Mouse (Mus musculus): ENCODE data around the gene Pklr. TPM values are rescaled to one million over a fixed set of nuclear protein-coding genes. Genes with fewer than 3 reads are reported as not detected.

Pklr gene
- polyA plus RNA-seq, 1 experiment from 2014 or later, result 91.8 TPM

DNA sequence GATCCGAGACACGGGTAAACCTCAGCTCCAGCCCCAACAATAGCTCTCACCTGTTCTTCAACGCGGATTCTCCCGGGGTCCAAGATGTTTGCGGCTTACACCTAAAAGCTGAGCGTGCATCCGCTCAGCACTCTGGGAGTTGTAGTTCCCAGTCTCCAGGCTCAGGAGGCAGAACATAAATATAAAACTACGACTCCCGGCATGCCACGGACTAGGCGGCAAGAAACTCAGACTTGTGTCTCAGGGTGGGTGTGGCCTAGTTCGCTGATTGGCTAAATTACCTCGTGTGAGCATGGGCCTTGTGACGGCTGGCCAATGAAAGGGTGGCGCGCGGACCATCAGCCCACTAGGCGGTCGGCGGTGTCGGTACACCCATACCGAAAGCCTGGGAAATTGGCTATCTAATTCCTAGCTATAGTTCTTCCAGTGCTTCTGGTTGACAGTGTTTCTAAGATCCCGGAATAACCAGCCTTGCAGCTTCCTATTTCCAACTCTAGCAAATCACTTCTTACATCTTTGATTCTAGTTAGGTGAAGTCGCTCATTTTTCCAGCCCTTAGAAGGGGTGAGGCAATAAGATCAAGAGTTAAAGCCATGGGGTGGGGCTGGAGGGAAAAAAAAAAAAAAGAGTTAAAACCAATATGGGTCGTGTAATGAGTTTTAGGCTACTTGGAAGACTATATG is 34.0 kb upstream of the Pklr start, which contains the start of gene Fdps:
TSS of gene Fdps (minus strand) at position 148 of the 683 bp plus-strand sequence.
- Histone ChIP-seq H3K27me3 (replicated peaks; ENCODE audit: control insufficient read depth, insufficient read depth, low read length) (no peaks in the 10 kb centered on the region), H3K27ac (ENCODE audit: low read depth, low read length) (peak within 1 kb of the TSS; percentile 47), H3K36me3 (ENCODE audit: control insufficient read depth, insufficient read depth) (peaks cover 18% of the 10 kb centered on the region), H3K4me1 (replicated peaks; ENCODE audit: control insufficient read depth, insufficient read depth, low read length) (peaks cover 10% of the 10 kb centered on the region; the same call in 1 of the 2 replicates), H3K4me2 (replicated peaks; ENCODE audit: low read depth) (peak within 1 kb of the TSS; percentile 82), H3K9me3 (ENCODE audit: control insufficient read depth) (no peaks in the 10 kb centered on the region), H3K4me3 (ENCODE audit: low read depth, low read length) (peak within 1 kb of the TSS; percentile 64), H3K9ac (ENCODE audit: low read depth, low read length) (peak within 1 kb of the TSS; percentile 31; the same call in 1 of the 2 replicates)
- ATAC-seq, result peak; percentile 97
- under 1% methylated on average over 26 of the region's 26 CpGs for WGBS
- TF ChIP-seq CTCF (IDR thresholded peaks at IDR 0.05; ENCODE audit: low read depth), result peak; percentile 40; the same call in 1 of the 2 replicates

DNA sequence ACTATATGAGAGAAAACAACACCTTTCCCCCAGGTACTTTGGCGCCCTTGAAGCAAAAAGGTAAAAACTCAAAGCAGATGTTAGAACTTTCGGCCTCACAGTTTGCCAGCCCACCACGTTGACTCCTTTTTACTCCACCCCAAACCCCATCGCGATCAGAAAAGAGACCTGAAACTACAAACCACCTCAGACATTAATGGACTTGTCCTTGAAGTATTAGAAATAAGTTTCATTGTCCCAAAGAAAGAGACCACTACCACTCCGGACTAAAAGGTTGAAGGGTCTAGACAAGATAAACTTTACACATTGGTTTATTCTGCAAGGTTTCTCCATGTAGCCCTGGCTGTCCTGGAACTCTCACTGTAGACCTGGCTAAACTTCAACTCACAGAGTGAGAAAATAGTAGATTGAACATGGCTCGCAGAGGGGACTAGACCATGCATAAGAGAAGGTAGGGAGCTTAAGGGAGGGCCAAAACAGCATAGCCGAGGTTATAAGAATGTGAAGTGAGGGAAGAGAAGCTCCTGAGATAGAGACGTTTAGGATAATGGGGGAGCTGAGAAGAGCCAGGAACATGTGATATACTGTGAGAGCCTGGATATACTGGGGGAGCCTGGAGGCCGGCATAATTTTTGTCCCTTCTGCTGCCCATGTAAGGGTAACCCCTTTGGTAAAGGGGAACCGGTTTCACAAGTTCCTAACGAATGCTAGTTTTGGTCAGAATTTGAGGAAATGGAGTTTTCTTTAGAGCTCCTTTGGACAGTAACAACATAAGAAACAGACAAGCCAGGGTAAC is 33.2 kb upstream of the Pklr start:
- no peak for TF ChIP-seq CTCF (IDR thresholded peaks at IDR 0.05; ENCODE audit: low read depth)
- peaks cover 10% of the 10 kb centered on the region; the same call in 1 of the 2 replicates for H3K4me1 ChIP-seq (replicated peaks; ENCODE audit: control insufficient read depth, insufficient read depth, low read length)
- H3K36me3 ChIP-seq (ENCODE audit: control insufficient read depth, insufficient read depth), result peaks cover 11% of the 10 kb centered on the region
- 54% methylated on average over 12 of the region's 12 CpGs for WGBS
- H3K27ac ChIP-seq (ENCODE audit: low read depth, low read length), result peak overlapping the region; percentile 47
- no peaks in the 10 kb centered on the region for H3K9me3 ChIP-seq (ENCODE audit: control insufficient read depth)
- peak overlapping the region; percentile 54 for H3K4me2 ChIP-seq (replicated peaks; ENCODE audit: low read depth)
- no peak for ATAC-seq
- no peak overlapping the region for H3K9ac ChIP-seq (ENCODE audit: low read depth, low read length)
- no peaks in the 10 kb centered on the region for H3K27me3 ChIP-seq (replicated peaks; ENCODE audit: control insufficient read depth, insufficient read depth, low read length)
- peak overlapping the region; percentile 64; the same call in 1 of the 2 replicates for H3K4me3 ChIP-seq (ENCODE audit: low read depth, low read length)

DNA sequence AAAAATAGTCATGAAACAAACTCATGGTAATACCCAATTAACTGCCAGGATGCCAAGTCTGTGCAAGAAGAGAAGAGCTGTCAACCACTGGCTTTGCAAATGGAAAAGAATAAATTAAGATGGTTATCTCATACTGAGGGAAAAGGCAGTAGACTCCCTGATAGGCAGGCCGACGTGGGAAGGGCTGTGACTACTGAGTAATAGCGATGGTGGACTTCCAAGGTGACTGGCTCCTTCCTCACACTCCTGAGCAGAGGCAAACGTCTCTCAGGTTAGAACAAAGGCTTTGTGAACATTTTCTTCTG is 32.7 kb upstream of the Pklr start:
- ATAC-seq, result no peak
- Histone ChIP-seq H3K27ac (ENCODE audit: low read depth, low read length) (no peak overlapping the region), H3K9me3 (ENCODE audit: control insufficient read depth) (no peaks in the 10 kb centered on the region), H3K27me3 (replicated peaks; ENCODE audit: control insufficient read depth, insufficient read depth, low read length) (no peaks in the 10 kb centered on the region), H3K4me1 (replicated peaks; ENCODE audit: control insufficient read depth, insufficient read depth, low read length) (peaks cover 10% of the 10 kb centered on the region; the same call in 1 of the 2 replicates), H3K9ac (ENCODE audit: low read depth, low read length) (no peak overlapping the region), H3K4me2 (replicated peaks; ENCODE audit: low read depth) (no peak overlapping the region), H3K4me3 (ENCODE audit: low read depth, low read length) (no peak overlapping the region), H3K36me3 (ENCODE audit: control insufficient read depth, insufficient read depth) (peaks cover 6% of the 10 kb centered on the region)
- WGBS, result 39% methylated on average over 4 of the region's 4 CpGs
- TF ChIP-seq CTCF (IDR thresholded peaks at IDR 0.05; ENCODE audit: low read depth), result no peak

DNA sequence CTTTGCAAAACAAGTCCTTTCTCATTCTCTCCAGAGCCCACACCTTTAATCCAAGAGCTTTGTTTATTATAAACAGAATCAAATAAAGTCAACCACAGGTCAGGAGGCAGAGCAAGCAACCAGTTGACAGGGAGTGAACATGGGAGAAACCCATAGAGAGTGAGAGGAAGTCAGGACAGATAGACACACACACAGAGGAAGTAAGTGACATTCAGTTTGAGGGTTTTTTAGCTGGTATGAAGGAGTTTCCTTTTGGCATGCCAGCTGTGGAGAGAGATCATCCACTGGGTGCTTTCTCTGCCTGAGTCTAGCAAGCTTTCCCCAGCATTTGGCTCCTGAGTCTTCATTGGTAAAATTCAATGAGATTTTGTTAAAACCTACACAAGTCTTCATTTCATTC is 29.1 kb upstream of the Pklr start:
- Histone ChIP-seq H3K36me3 (ENCODE audit: control insufficient read depth, insufficient read depth) (no peaks in the 10 kb centered on the region), H3K4me1 (replicated peaks; ENCODE audit: control insufficient read depth, insufficient read depth, low read length) (peaks cover 8% of the 10 kb centered on the region; the same call in 1 of the 2 replicates), H3K27me3 (replicated peaks; ENCODE audit: control insufficient read depth, insufficient read depth, low read length) (no peaks in the 10 kb centered on the region), H3K4me2 (replicated peaks; ENCODE audit: low read depth) (no peak overlapping the region), H3K27ac (ENCODE audit: low read depth, low read length) (no peak overlapping the region), H3K9ac (ENCODE audit: low read depth, low read length) (no peak overlapping the region), H3K4me3 (ENCODE audit: low read depth, low read length) (no peak overlapping the region), H3K9me3 (ENCODE audit: control insufficient read depth) (no peaks in the 10 kb centered on the region)
- no peak for ATAC-seq
- TF ChIP-seq CTCF (IDR thresholded peaks at IDR 0.05; ENCODE audit: low read depth), result no peak

DNA sequence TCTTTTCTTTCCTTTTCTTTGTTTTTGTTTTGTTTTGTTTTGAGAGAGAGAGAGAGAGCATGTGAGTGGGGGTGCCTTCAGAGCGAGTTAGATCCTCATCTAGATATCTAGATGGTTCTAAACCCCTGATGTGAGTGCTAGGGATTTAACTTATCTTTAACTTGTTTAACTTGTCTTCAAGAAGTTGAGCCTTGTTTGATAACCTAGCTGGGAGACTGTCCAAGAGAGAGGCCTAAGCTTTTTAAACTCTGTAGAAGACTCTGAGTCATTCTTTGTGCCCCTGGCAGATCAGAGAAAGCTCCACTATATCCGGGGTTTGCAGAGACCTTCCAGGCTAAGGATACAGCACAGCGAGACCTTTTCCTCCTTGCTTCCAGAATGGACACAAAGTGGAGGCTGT is 28.4 kb upstream of the Pklr start:
- Histone ChIP-seq H3K9me3 (ENCODE audit: control insufficient read depth) (no peaks in the 10 kb centered on the region), H3K4me1 (replicated peaks; ENCODE audit: control insufficient read depth, insufficient read depth, low read length) (peaks cover 5% of the 10 kb centered on the region; the same call in 1 of the 2 replicates), H3K4me3 (ENCODE audit: low read depth, low read length) (no peak overlapping the region), H3K36me3 (ENCODE audit: control insufficient read depth, insufficient read depth) (no peaks in the 10 kb centered on the region), H3K4me2 (replicated peaks; ENCODE audit: low read depth) (no peak overlapping the region), H3K9ac (ENCODE audit: low read depth, low read length) (no peak overlapping the region), H3K27me3 (replicated peaks; ENCODE audit: control insufficient read depth, insufficient read depth, low read length) (no peaks in the 10 kb centered on the region), H3K27ac (ENCODE audit: low read depth, low read length) (no peak overlapping the region)
- TF ChIP-seq CTCF (IDR thresholded peaks at IDR 0.05; ENCODE audit: low read depth), result no peak
- ATAC-seq, result no peak
- WGBS, result 26% methylated on average over 3 of the region's 3 CpGs

DNA sequence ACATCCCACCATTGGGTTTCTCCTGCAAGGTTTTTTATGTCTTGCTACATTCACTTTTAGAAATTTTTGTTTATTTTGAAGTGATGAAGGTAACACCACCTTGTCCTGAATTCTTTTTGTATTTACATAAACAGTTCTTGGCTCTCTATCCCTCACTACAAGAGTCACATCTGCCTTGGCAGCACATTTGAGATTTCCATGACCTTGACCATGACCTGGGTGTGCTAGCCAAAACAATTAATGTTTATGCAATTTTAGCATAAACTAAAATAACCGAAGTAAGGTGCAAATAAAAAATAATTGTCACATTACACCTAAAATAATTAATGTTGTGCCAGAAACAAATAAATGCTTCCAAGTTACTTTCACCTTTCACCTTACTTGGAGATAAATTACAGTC is 27.8 kb upstream of the Pklr start:
- Histone ChIP-seq H3K4me3 (ENCODE audit: low read depth, low read length) (no peak overlapping the region), H3K36me3 (ENCODE audit: control insufficient read depth, insufficient read depth) (no peaks in the 10 kb centered on the region), H3K4me2 (replicated peaks; ENCODE audit: low read depth) (no peak overlapping the region), H3K9me3 (ENCODE audit: control insufficient read depth) (no peaks in the 10 kb centered on the region), H3K27ac (ENCODE audit: low read depth, low read length) (no peak overlapping the region), H3K9ac (ENCODE audit: low read depth, low read length) (no peak overlapping the region), H3K4me1 (replicated peaks; ENCODE audit: control insufficient read depth, insufficient read depth, low read length) (no peaks in the 10 kb centered on the region), H3K27me3 (replicated peaks; ENCODE audit: control insufficient read depth, insufficient read depth, low read length) (no peaks in the 10 kb centered on the region)
- TF ChIP-seq CTCF (IDR thresholded peaks at IDR 0.05; ENCODE audit: low read depth), result no peak
- no peak for ATAC-seq
- 56% methylated on average over 1 of the region's 1 CpGs for WGBS
